Mouse (Mus musculus) stomach, postnatal 0 days (tissue): ENCODE results near the gene E130311K13Rik.
A peak's percentile ranks its signal among the peaks of the same experiment; 100 is the strongest.

Experiments used
- CTCF ChIP-seq: IDR thresholded peaks from 2 replicates; pipeline ENCODE4 v1.5.1; 2016; ENCODE audit warnings: antibody characterized with exemption, low read depth, mild to moderate bottlenecking, moderate library complexity
- EP300 ChIP-seq: optimal IDR thresholded peaks from 2 replicates; pipeline ENCODE3; 2016; ENCODE audit warnings: antibody characterized with exemption

DNA sequence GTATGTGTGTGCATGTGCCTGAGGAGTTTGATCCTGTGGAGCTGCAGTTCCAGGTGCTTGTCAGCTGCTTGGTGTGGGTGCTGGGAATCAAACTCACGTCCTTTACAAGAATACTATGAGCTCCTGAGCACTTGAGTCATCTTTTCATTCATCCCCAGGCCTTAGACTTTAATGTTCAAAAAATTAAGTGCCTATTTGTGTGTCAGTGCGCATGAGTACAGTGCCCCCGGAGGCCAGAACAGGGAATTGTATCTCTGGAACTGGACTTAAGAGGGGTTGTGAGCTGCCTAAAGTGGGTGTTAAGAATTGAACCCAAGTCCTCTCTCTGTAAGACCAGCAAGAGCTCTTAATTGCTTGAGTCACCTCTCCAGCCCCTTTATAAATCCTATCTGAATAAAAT, 9.6 kb downstream of the E130311K13Rik start:
- TF ChIP-seq CTCF, result peak; percentile 71
- no peak for TF ChIP-seq EP300
